Mouse (Mus musculus): ENCODE results near the gene Lhfpl3. TPM values are rescaled to one million over a fixed set of nuclear protein-coding genes. Genes with fewer than 3 reads are reported as not detected.

The Lhfpl3 gene
- total RNA-seq, 2 experiments from 2014 or later, result 24.5 to 26.7 TPM

DNA sequence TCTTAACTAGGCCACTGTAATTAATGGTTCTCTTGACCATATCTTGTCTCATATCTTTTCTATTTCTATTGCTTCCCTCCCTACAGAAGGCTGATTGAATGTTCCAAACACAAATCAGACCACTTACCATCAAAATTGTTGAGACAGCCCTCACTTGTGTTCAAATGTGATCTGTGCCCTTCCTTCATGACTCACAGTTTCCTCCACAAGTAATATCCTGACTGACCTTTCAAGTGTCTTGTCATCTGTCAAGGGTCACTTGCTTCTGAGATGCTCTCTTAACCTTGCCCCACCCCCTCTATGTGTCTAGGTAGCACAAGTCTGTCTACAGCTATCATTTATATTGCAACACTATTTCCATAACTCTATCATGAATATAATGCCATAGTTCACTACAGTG, 154.1 kb downstream of the Lhfpl3 start:
- intact Hi-C loops (cut with DNase I), result no loop called here
- no peak for DNase-seq

DNA sequence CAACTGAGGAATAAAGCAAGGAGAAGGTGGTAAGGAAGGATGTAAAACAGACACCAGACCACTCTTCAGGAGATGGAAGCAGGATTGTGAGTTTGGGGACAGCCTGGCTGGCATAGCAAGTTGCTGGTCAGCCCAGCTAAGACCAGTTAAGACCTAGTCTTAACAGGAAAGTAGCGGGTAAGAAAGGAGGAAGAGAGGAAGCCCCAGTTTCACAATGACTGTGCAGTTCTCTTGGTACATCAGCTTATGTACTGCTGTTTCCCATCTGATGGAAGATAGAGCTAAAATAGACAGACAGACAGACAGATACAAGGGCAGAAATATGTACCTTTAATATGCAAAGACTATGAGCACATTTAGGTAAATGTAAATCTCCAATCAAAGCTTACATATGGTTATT, 171.3 kb downstream of the Lhfpl3 start:
- intact Hi-C loops (cut with DNase I), result no loop called here

DNA sequence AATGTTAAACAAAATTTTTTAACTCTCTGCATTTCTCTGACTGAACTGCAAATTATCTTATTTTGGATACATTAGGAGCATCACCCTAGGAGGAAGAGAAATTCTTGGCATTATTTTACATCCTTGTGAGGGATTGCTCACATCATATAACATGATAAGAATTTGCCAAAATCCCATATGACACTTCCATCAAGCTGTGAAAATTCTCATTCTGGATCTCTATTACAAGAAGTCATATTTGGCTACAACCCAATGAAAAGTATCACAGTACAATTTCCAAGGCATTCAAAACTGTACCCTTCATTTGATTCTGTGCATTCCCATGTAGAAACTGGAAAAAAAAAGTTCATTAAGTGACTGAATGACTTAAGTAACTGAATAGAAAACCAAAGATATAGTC, 180.3 kb downstream of the Lhfpl3 start:
- intact Hi-C loops (cut with DNase I), result no loop called here
- no peak for DNase-seq

More for the DNA sequence above, 171.3 kb downstream of the Lhfpl3 start:
- DNase-seq, result no peak

DNA sequence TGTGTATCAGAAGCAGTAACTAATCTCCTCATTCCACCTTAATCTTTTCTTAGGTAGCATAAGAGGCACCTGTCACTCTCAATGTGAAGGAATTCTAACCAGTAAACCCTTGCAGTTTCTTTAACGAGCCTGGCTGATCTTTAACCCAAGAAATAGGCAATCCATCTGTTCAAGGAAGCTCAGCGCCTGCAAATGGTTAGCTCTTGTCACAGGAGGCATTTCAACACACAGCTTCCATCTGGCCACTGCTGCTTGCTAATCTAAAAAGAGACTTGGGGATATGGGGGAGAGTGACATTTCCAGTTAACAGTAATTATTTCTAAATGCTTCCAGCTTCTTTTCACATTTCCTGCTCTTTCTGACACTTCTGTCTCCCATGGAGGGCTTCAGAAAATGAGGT, 182.9 kb downstream of the Lhfpl3 start:
- no peak for DNase-seq
- intact Hi-C loops (cut with DNase I), result no loop called here

DNA sequence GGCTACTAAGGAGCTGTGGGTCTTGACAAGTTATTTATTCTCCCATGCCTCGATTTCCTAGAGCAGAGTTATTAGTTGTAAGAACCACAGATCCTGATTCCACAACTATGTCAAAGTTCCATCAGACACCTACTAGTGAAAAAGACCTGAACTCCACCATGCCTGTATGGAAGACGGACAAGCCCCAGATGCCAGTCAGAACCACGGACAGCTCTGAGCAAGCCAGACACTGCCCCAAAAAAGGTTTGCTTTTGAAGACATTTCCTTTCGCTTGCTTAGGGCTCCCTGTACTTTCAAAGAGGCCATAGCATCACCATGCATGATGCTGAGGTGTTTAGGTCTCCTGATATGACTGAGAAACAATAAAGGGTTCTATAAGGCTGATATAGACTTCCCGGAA, 197.4 kb downstream of the Lhfpl3 start:
- DNase-seq, result no peak
- intact Hi-C loops (cut with DNase I), result no loop called here

DNA sequence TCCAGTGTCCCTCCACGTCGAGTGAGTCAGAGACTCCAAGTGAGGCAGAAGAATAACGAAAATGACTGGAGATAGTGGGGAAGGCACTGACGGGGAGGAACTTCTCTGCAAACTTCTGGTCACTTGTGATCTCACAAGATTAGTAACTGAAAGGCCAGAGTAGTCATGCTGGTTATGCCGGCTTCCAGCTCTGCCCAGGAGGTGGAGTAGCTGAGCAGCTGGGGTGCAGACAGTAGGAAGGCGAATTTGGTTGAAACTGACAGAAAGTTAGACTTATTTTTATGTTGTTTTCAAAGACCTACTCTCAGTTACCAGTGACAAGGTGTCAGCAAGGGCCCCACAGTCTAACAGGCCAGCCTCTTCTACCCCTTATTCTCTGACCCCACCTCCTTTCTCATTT, 217.4 kb downstream of the Lhfpl3 start:
- intact Hi-C loops (cut with DNase I), result no loop called here
- no peak for DNase-seq

DNA sequence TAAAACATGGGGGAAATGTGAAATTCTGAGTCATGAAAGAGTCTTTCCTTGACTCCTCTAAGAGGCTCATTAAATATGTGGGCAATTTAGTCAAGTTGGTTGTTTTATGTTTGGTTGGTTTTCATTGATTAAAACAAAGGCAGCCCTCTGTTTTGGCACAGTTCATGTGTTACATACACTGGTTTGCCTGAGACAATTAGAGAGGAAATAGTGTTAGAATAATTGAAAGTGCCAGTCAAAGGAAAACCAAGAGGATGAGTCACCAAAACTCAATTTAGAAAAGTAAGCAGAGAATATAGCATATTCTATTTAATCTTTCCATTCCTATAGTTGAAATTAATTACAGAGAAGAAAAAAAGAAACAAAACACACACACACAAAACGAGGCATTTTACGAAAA, 240.9 kb downstream of the Lhfpl3 start:
- intact Hi-C loops (cut with DNase I), result no loop called here
- DNase-seq, result no peak

DNA sequence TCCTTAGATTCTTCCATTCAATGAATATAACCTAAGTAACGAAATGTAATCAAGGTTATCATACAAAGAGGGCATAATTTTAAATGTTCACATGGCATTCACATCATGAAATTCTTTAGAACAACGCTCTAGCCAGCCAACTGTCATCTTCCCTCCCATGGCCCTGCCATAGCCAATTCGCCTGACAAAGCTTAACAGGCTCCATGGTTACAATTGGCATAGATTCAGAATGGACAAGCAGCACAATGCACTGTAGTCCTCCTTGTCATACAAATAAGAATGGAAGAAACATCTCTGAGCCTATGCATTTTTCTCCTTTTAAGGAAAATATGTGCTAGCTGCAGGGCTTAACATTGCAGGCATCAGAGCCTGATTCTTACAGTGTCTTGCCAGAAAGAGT, 254.0 kb downstream of the Lhfpl3 start:
- intact Hi-C loops (cut with DNase I), result no loop called here
- DNase-seq, result no peak

DNA sequence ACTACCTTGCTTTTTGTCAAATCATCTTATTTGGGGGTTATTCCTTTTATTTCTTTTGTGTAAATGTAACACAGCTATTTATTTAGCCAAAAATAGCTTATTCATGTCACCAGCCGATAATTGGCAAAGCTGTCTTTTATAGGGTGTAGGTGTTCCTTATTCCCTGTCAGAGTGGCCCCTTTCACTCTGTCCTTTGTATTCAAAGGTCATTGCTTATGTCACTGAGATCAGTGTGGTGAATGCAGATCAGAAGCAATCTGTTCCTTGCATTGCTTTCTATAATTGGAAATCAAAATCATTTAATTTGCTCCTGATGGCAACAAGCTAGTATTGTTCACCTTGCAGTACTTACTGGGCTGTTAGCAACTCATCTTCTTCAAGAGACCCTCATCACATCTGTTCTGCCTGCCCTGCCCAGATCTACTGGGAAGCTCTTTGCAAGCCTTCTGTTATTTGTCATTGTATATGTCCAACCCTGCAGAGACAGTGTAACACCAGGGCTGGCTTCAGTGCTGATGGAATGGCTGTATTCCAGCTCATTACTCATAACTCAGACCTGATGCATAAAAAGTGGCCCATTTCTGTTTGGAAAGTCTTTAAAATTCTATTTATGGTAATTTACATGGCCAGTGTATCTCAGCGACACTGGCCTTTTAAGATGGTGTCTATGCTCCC, 257.4 kb downstream of the Lhfpl3 start:
- peak; percentile 42 for DNase-seq
- intact Hi-C loops (cut with DNase I), result no loop called here

DNA sequence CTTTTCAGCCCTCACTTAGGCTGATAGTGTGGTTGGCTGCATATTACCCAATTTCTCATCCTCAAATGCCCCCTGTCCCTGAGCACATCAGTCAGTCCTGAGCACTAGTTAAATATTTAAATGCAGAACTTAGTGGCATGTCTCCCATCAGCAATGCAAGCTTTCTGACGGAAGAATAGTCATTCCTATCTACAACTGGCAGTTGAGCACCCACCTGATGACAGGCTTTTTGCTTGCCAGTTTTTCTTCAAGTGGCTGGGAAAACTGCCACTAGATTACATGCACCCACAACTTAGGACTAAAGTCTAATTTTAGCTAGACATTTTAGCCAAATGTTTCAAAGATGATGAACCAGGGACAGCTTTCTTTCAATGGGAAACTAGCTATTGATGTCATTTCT, 260.3 kb downstream of the Lhfpl3 start:
- DNase-seq, result no peak
- intact Hi-C loops (cut with DNase I), result no loop called here

DNA sequence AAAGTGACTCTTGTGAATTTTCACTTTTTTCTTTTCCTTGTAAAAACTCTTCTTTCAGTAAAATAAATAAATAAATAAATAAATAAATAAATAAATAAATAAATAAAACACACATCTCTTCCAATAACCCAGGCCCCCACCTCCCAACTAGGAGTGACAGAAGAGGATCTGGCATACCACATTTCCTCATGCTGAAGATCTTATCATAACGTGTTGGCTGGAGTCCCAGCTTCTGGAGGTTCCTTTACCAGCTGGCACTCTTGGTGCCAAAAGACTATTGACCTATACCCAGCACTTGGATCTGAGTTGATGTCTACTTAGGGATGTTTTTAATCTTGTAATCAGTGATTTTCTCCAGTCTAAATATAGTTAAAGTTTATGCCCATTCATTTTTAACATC, 264.6 kb downstream of the Lhfpl3 start:
- peak; percentile 77 for DNase-seq
- intact Hi-C loops (cut with DNase I), result no loop called here

DNA sequence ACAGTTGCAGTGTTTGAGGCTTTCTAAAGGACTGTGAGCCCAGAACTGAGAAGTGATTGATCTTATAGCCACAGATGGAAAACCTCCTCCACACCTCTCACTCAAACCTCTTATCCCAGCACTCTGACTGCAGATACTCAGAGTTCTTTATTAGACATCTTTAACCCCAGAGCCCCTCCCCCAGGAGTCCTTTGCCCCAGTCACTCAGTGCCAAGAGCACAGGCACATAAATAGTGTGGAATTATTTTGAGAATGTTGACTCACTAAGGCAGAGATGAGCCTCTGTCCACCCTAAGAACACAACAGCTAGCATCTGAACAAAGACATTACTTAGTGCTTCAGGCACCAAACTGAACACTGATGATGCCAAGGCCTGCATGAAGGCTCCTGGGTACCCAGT, 268.1 kb downstream of the Lhfpl3 start:
- intact Hi-C loops (cut with DNase I), result no loop called here
- no peak for DNase-seq

DNA sequence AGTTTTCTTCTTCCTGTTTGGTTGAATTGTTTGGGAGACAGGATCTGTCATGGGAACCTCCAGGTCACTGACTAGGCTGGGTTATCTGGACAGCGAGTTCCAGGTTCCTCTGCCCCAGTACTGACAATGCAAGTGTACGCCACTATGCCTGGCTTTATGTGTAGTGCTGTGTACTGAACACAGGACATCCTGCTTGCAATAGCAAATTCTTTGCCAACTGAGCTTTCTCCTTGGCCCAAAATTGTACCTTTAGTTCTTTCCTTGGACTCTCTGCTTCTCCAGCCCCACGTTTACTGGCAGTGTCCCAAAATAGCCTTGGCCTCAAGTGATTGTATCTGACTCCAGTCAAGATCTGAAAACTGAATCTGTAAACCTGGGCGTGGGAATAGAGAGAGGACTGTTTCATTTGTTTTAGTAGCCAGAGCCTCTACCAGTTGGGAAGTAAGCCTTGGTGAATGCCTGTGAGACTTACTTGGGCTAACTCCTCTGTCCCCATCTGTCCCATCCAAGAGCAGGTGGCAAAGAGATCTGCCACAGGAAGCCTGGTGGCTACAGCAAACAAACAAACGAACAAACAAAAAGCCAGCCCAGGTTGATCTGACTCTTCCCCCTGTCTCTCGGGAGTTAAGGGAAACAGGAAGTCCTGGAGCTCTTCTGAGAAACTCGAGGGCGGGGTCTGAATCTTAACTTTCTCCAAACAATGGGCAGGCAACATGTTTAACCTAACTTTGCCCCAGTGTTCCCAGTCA, 269.9 kb downstream of the Lhfpl3 start:
- intact Hi-C loops (cut with DNase I), result no loop called here
- no peak for DNase-seq

DNA sequence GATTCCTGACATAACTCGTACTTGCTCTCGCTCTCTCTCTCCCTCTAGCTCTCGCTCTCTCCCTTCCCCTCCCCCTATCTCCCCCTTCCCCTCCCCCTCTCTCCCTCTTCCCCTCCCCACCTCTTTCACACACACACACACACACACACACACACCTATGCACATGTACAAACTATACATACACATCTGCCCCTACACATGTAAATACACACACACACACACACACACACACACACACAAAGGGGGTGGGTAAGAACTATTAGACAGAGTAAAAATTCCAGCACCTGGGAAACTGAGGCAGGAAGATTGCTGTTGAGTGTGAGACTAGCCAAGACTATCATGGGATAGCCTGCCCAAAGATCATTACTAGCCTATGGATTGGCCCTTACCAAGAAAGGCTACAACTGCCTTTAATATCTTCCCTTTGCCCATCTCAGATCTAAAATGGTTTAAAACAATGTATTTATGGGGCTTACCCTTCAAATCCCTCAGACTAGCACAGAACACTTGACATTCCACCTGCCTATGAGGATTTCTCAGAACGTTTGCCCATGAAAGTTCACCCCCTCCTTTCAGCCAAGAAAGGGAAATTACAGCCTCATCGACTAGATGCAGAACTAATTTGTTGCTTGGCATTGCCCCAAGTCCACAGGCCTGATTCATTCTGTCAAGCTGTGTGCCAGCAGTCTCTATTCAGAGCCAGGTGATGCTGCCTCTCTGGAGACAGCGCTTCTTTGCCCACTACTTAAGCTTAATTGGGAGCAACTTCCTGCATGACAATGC, 289.3 kb downstream of the Lhfpl3 start:
- intact Hi-C loops (cut with DNase I), result no loop called here

DNA sequence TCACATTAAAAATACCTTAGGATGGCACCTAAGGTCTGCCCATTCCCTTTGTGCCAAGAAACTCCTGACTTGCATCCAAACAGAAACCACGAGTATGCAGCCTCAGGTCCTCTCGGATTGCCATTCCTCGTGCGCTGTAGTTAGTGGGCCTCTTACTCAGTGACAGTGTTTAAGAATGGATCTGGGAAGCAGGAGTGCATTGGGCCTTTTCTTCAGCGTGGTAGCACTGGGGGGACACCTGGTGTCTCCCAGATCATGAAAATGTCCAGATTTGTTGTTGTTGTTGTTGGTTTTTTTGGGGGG, 289.8 kb downstream of the Lhfpl3 start:
- intact Hi-C loops (cut with DNase I), result no loop called here
- DNase-seq, result no peak

More for the DNA sequence above, 289.3 kb downstream of the Lhfpl3 start:
- peak; percentile 85 for DNase-seq

DNA sequence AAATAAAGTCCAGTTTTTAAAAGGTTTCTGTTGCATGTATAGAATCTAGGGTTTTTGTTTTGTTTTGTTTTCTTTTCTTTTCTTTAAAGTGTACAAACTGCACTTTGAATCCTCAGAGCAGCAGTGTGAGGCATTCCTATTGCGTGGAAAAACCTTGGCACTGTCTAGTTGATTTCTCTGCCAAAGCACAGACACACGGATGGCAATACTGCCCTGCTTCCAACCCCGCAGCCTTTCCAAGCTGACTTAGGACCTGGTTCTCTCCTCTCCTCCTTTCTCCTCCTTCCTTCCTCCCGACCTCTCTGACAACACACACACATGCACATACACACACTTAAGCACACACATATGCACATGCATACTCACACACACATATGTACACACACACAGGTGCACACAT, 294.6 kb downstream of the Lhfpl3 start:
- DNase-seq, result no peak
- intact Hi-C loops (cut with DNase I), result no loop called here

DNA sequence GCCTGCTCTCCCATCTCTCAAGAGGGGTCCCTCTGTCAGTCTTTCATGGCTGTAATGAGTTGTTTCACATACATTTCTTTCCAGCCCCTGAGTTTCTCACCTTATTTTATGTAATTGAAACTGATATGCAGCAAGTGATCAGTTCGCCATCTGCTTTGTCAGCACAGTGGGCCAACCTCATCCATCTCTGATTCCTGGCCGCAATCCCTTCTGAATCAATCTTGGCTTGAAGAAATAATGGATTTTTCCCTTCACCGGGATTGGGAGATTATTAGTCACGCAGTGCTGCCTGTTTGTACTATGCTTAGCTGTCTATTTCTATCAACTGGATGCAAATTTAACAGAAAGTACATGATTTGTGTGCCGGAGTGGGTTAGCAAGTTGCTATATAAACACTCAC, 297.0 kb downstream of the Lhfpl3 start:
- intact Hi-C loops (cut with DNase I), result no loop called here
- DNase-seq, result no peak

DNA sequence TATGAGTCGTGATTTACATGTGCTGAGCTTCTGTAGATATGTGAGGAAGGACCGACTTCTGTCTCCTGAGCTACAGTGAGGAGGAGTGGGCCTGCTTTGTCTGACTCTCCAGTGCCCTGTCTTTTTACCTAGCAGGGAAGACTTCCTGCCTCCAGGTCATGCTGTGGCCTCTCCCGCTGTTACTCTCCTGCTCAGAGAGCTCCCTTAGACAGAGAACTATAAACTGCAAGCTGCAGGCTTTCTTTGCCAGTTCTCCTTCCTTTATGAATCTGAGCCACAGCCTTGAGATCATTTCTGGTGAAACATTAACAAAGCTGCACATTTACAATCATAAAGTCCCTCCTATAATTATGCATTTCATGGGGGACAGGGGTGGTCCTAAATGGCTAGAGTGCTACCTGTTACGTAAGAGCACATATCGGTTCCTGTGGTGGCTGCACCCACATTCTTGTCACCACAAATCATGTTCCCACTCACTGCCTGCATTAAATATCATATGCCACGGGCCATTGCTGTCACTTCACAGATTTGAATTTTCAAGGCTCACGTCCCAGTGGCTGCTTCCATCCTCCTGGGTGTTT, 303.3 kb downstream of the Lhfpl3 start:
- intact Hi-C loops (cut with DNase I), result no loop called here
- no peak for DNase-seq

DNA sequence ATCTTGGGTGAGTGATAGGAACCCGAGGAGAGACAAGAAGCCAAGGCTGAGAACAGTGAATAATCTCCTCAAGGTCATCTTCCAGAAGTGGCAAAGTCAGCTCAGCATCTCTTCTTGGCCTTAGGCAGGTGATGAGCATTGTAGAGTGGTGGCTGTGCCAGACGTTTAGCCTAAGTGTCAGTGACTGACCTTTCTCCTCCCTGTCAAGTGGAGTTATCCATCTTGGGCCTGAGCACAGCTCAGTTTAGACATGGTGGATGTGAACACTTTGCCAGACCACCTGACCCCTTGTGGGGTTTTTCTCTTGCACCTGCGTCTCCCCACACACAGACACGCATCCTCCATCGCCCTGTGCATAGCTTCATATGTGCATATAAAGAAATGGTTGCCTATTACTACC, 305.6 kb downstream of the Lhfpl3 start:
- intact Hi-C loops (cut with DNase I), result no loop called here
- DNase-seq, result no peak

DNA sequence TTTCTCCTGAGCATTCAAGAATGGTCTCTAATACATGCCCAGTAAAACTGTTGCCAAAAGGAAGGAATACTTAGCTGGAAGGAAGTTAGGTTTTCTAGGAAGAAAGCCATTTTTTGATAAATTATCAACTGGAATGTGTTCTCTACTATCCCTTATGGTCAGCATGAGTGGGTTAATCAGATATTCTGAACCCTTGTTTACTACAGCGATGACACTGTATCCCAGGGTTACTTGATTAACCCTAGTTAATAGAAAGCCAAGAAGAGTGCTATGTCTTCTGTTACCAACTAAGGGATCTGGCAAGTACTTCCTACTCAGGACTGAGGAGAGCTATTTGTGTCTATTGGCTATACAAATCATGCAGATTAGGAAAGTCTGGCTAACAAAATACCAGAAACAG, 349.0 kb downstream of the Lhfpl3 start:
- intact Hi-C loops (cut with DNase I), result no loop called here
- DNase-seq, result no peak

DNA sequence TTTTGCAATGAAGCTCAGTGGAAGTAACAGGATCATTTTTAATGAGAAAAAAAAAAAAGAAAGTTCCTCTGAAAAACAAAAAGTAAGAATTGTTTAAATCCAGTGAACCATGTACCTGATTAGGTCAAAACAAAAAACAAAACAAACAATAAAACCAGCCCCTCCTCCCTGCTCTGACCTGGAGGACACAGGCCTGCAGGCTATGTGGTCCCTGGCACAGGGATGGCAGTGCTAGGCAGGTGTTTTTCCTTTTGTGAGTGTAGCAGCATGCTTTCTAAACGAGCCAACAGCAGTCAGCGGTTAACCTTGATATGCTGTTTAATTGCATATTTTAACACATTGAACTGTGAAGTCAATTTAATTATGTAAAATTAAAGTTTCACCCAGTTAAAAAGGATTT, 360.7 kb downstream of the Lhfpl3 start:
- no peak for DNase-seq
- intact Hi-C loops (cut with DNase I), result no loop called here

DNA sequence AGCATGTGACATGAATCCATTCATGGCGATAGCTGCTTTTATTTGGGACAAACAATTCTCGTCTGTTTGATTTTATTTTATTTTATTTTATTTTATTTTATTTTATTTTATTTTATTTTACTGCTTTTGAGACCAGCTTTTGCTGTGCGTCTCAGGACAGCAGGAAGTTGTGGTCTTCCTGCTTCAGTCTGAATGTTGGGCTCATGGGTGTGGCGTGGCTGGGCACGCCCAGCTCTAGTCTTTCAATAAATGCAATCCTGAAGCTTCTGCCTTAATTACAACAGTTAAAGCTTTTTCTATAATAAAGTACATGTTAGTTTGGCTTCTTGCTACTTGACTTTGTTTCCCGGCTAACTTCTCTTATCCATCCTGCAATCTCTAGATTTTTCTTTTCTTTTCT, 365.4 kb downstream of the Lhfpl3 start:
- DNase-seq, result no peak
- intact Hi-C loops (cut with DNase I), result no loop called here
